Mouse (Mus musculus) liver, embryonic 14.5 days (tissue): ENCODE measurements at regions not wholly inside any gene's neighbourhood (a gene's known extent, or its start where the extent isn't known, plus 50 kb on each side); places are given as distances from the start of the nearest gene placed in this dataset.

Source experiments
- ATAC-seq: fragments of 200-750 bp; cut with Nextera tagmentation; 2 replicates; pipeline ENCODE4 v1.8.0; 2017; ENCODE audit warnings: moderate number of reproducible peaks, mild to moderate bottlenecking, moderate library complexity; ENCODE audit not compliant: insufficient read depth
- DNase-seq, 3 experiments: peaks; one replicate each; pipeline ENCODE4 v3.0.0-alpha.2; 2012 to 2013; ENCODE audit warnings: low read depth in 3 of 3, low spot score in 3 of 3
- H3K27ac ChIP-seq: fragments of 300-500 bp; sonication (generic); 2 replicates; pipeline ENCODE4 v1.5.1; 2014; ENCODE audit warnings: moderate library complexity, mild to moderate bottlenecking, control low read depth, inconsistent platforms
- H3K27me3 ChIP-seq: fragments of 300-500 bp; sonication (generic); 2 replicates; pipeline ENCODE4 v1.6.1; 2014; ENCODE audit warnings: mild to moderate bottlenecking, low read length, moderate library complexity; ENCODE audit not compliant: control insufficient read depth, insufficient read depth
- H3K36me3 ChIP-seq: fragments of 300-500 bp; sonication (generic); replicated peaks from 2 replicates; pipeline ENCODE4 v1.6.1; 2014; ENCODE audit warnings: low read depth; ENCODE audit not compliant: control insufficient read depth, insufficient read depth
- H3K4me1 ChIP-seq, 2 experiments: fragments of 200-500 bp in 1 of 2; fragments of 300-500 bp in 1 of 2; sonication (generic) in 1 of 2; replicated peaks; 2 replicates each; pipeline ENCODE4 v1.6.1; 2012 to 2014; ENCODE audit warnings: antibody characterized with exemption in 1 of 2, inconsistent platforms in 1 of 2, low read length in 1 of 2; ENCODE audit not compliant: control insufficient read depth in 2 of 2, insufficient read depth in 2 of 2
- H3K4me2 ChIP-seq: fragments of 300-500 bp; sonication (generic); 2 replicates; pipeline ENCODE4 v1.6.1; 2014; ENCODE audit warnings: low read depth, mild to moderate bottlenecking, control low read depth, moderate library complexity
- H3K4me3 ChIP-seq, 2 experiments: fragments of 200-500 bp in 1 of 2; fragments of 300-500 bp in 1 of 2; sonication (generic) in 1 of 2; 2 replicates each; pipeline ENCODE4 v1.5.1; 2012 to 2014; ENCODE audit warnings: low read depth in 2 of 2, low read length in 2 of 2, mild to moderate bottlenecking in 2 of 2, control low read depth in 1 of 2, inconsistent platforms in 1 of 2, moderate library complexity in 1 of 2; ENCODE audit not compliant: insufficient read depth in 1 of 2
- H3K9ac ChIP-seq: fragments of 300-500 bp; sonication (generic); replicated peaks from 2 replicates; pipeline ENCODE4 v1.6.1; 2014; ENCODE audit warnings: mild to moderate bottlenecking, control low read depth, moderate library complexity
- H3K9me3 ChIP-seq: fragments of 300-500 bp; sonication (generic); 2 replicates; pipeline ENCODE4 v1.6.1; 2016; ENCODE audit warnings: low read length, mixed read lengths; ENCODE audit not compliant: control insufficient read depth
- CTCF ChIP-seq: IDR thresholded peaks from 2 replicates; pipeline ENCODE4 v1.5.1; 2016; ENCODE audit warnings: antibody characterized with exemption, low read depth, control low read depth
- EP300 ChIP-seq: IDR thresholded peaks from 2 replicates; pipeline ENCODE4 v1.6.1; 2016; ENCODE audit warnings: antibody characterized with exemption, low read depth
- WGBS: fragments of 180-500 bp; shearing (Covaris S2); extraction: QIAGEN DNeasy Blood & Tissue Kit; methylation state at CpG from one replicate; pipeline ENCODE4 v1.1.7; 2014; ENCODE audit not compliant: insufficient replicate concordance; 5-methylcytosine and 5-hydroxymethylcytosine counted together

DNA sequence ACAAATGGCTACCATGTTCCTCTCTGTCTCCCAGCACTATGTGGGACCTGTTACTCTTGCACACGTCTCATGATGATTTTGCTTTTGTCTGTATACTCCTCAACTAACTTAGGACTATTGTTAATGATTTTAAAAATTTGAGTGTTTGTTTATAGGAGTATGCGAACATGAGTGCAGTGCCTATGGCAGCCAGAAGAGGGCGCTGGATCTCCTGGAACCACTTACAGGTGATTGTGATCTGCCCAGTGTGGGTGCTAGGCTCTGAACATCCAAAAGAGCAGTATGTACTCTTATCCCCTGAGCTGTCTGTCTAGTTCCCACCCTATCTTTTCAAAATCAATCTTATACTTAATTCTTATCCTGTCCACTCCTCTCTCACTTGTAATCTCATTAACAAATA, 56.2 kb upstream of the Pld5 start:
- Histone ChIP-seq H3K4me1 (no peaks in the 10 kb centered on the region), H3K9me3 (no peaks in the 10 kb centered on the region), H3K36me3 (no peaks in the 10 kb centered on the region), H3K4me2 (no peak overlapping the region), H3K4me3 (no peak overlapping the region), H3K27ac (no peak overlapping the region), H3K27me3 (no peaks in the 10 kb centered on the region), H3K9ac (no peak overlapping the region)
- TF ChIP-seq CTCF (peak; percentile 39), EP300 (no peak)
- 47% methylated on average over 3 of the region's 3 CpGs for WGBS
- no peak for ATAC-seq
- no peak for DNase-seq
